Mouse (Mus musculus) thymus, adult 2 months (tissue): ENCODE data around the gene Fbxo31.

Experiments used
- CTCF ChIP-seq: fragments of 200-500 bp; IDR thresholded peaks from 2 replicates; pipeline ENCODE4 v1.5.1; 2012; ENCODE audit warnings: mild to moderate bottlenecking, control low read depth, low read length, moderate library complexity, borderline replicate concordance; ENCODE audit not compliant: control insufficient read depth, poor library complexity, insufficient read depth; ENCODE audit errors: extremely low read depth
- POLR2A ChIP-seq: fragments of 200-500 bp; IDR thresholded peaks from 2 replicates; pipeline ENCODE4 v1.6.1; 2012; ENCODE audit warnings: mild to moderate bottlenecking, low read length, control low read depth, moderate library complexity; ENCODE audit not compliant: control insufficient read depth, poor library complexity, insufficient read depth; ENCODE audit errors: extremely low read depth

GRCm38 (mm10) chr8:121572121-121572520 is 6.5 kb downstream of the Fbxo31 start:
- TF ChIP-seq POLR2A = no peak
- TF ChIP-seq CTCF = no peak
